Mouse (Mus musculus) limb, embryonic 11.5 days (tissue): ENCODE results near the gene Csrp2. TPM values are rescaled to one million over a fixed set of nuclear protein-coding genes. Genes with fewer than 3 reads are reported as not detected.

Source experiments
- ATAC-seq: fragments of 200-750 bp; cut with Nextera tagmentation; 2 replicates; pipeline ENCODE4 v1.8.0; 2017; ENCODE audit warnings: low read depth; ENCODE audit not compliant: insufficient number of reproducible peaks, low FRiP score, low TSS enrichment
- DNase-seq: peaks from one replicate; pipeline ENCODE4 v3.0.0-alpha.2; 2015; ENCODE audit warnings: low spot score
- H3K27ac ChIP-seq: fragments of 300-500 bp; sonication (generic); replicated peaks from 2 replicates; pipeline ENCODE4 v1.5.1; 2014; ENCODE audit warnings: low read depth, mild to moderate bottlenecking, low read length
- H3K27me3 ChIP-seq: fragments of 300-500 bp; sonication (generic); 2 replicates; pipeline ENCODE4 v1.6.1; 2014; ENCODE audit warnings: mild to moderate bottlenecking, low read length, mixed read lengths; ENCODE audit not compliant: control insufficient read depth, insufficient read depth
- H3K36me3 ChIP-seq: fragments of 300-500 bp; sonication (generic); 2 replicates; pipeline ENCODE4 v1.6.1; 2014; ENCODE audit warnings: mild to moderate bottlenecking, low read length, moderate library complexity, mixed read lengths; ENCODE audit not compliant: control insufficient read depth, insufficient read depth
- H3K4me1 ChIP-seq: fragments of 300-500 bp; sonication (generic); 2 replicates; pipeline ENCODE4 v1.6.1; 2014; ENCODE audit warnings: low read length, mixed read lengths; ENCODE audit not compliant: control insufficient read depth, insufficient read depth
- H3K4me2 ChIP-seq: fragments of 300-500 bp; sonication (generic); 2 replicates; pipeline ENCODE4 v1.6.1; 2014; ENCODE audit warnings: low read depth, mild to moderate bottlenecking, moderate library complexity; ENCODE audit not compliant: severe bottlenecking
- H3K4me3 ChIP-seq: fragments of 300-500 bp; sonication (generic); 2 replicates; pipeline ENCODE4 v1.5.1; 2014; ENCODE audit warnings: low read depth, low read length
- H3K9ac ChIP-seq: fragments of 300-500 bp; sonication (generic); 2 replicates; pipeline ENCODE4 v1.6.1; 2014; ENCODE audit warnings: mild to moderate bottlenecking, low read length
- H3K9me3 ChIP-seq: fragments of 300-500 bp; sonication (generic); 2 replicates; pipeline ENCODE4 v1.6.1; 2016; ENCODE audit warnings: low read length; ENCODE audit not compliant: control insufficient read depth
- WGBS: fragments of 180-500 bp; shearing (Covaris S2); extraction: QIAGEN DNeasy Blood & Tissue Kit; methylation state at CpG from one replicate; pipeline ENCODE4 v1.1.7; 2014; 5-methylcytosine and 5-hydroxymethylcytosine counted together
- polyA plus RNA-seq: library from polyadenylated mRNA; unstranded; fragments of >200 nt; fragmentation: Nextera tagmentation; extraction: Ambion mirVana; gene quantifications from 2 replicates; pipeline ENCODE4 v1.2.1, GENCODE M21; 2014

Csrp2 gene
- polyA plus RNA-seq, 1 experiment from 2014 or later, result 169 TPM

DNA sequence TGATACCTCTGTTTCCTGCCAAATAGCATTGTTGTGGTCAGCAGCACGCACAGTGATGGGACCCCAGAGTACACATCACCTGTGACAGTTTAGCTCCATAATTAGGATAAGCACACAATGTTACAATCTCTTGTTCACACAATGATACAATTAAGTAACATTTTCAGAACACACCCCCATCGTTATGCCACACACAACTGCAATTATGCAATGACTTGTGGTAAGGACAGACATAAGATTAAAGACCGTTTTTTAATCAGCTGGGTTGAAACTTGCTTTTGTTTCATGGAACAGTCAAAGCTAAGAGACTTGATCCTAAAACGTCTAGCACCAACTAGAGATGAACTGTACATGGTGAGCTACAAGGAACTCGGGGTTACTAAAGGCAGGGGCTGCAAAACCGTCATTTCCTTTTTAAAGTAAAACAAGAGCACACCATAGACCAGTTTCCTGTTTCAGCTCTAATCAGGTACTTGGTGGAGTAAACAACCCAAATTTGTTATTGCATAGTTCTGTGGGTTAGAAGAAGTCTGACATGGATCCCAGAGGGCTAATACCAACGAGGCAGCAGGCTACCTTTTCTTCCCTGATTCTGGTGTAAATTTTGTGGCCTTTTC lies 28.8 kb upstream of the Csrp2 start:
- H3K9ac ChIP-seq, result no peak overlapping the region
- no peak overlapping the region for H3K4me3 ChIP-seq
- no peaks in the 10 kb centered on the region for H3K9me3 ChIP-seq
- ATAC-seq (no peak), DNase-seq (no peak)
- WGBS, result 67% methylated on average over 7 of the region's 7 CpGs
- no peaks in the 10 kb centered on the region for H3K4me1 ChIP-seq
- no peaks in the 10 kb centered on the region for H3K27me3 ChIP-seq
- no peak overlapping the region for H3K4me2 ChIP-seq
- no peaks in the 10 kb centered on the region for H3K36me3 ChIP-seq
- H3K27ac ChIP-seq, result no peak overlapping the region

- WGBS, result 50% methylated on average over 13 of the region's 13 CpGs
- Histone ChIP-seq H3K4me3 (no peak overlapping the region), H3K36me3 (no peaks in the 10 kb centered on the region), H3K4me2 (no peak overlapping the region), H3K9ac (no peak overlapping the region), H3K27me3 (no peaks in the 10 kb centered on the region), H3K9me3 (no peaks in the 10 kb centered on the region), H3K4me1 (no peaks in the 10 kb centered on the region), H3K27ac (no peak overlapping the region)
- DNase-seq (no peak), ATAC-seq (no peak)
Measured at GRCm38 (mm10) chr10:110899744-110900501, 19.7 kb upstream of the Csrp2 start.

DNA sequence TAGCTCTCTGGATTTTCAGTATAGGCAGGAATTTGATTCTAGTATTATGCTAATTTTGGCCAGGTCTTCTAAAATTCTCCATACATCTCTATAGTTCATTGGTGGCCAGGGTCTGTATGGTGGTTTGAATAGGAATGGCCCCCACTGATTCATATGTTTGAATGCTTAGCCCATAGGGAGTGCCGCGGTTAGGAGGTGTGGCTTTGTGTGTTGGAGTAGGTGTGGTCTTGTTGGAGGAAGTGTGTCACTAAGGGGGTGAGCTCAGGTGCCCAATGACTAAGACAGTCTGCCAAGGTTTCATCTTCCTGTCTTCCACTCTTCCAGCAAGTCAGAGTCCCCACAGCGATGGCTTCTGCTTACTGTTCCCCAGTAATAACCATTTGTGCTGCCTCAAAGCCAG lies 15.7 kb upstream of the Csrp2 start:
- Histone ChIP-seq H3K4me1 (no peaks in the 10 kb centered on the region), H3K4me3 (no peak overlapping the region), H3K9ac (no peak overlapping the region), H3K9me3 (no peaks in the 10 kb centered on the region), H3K36me3 (no peaks in the 10 kb centered on the region), H3K27me3 (no peaks in the 10 kb centered on the region), H3K4me2 (no peak overlapping the region), H3K27ac (no peak overlapping the region)
- WGBS, result 97% methylated on average over 3 of the region's 3 CpGs
- ATAC-seq (no peak), DNase-seq (no peak)

- WGBS, result 69% methylated on average over 11 of the region's 11 CpGs
- no peak overlapping the region for H3K4me2 ChIP-seq
- ATAC-seq (no peak), DNase-seq (no peak)
- no peak overlapping the region for H3K27ac ChIP-seq
- no peaks in the 10 kb centered on the region for H3K27me3 ChIP-seq
- H3K9me3 ChIP-seq, result no peaks in the 10 kb centered on the region
- H3K9ac ChIP-seq, result no peak overlapping the region
- H3K4me3 ChIP-seq, result no peak overlapping the region
- no peaks in the 10 kb centered on the region for H3K36me3 ChIP-seq
- H3K4me1 ChIP-seq, result peaks cover 3% of the 10 kb centered on the region; the same call in 1 of the 2 replicates
Measured at GRCm38 (mm10) chr10:110916666-110917344, 2.8 kb upstream of the Csrp2 start.

DNA sequence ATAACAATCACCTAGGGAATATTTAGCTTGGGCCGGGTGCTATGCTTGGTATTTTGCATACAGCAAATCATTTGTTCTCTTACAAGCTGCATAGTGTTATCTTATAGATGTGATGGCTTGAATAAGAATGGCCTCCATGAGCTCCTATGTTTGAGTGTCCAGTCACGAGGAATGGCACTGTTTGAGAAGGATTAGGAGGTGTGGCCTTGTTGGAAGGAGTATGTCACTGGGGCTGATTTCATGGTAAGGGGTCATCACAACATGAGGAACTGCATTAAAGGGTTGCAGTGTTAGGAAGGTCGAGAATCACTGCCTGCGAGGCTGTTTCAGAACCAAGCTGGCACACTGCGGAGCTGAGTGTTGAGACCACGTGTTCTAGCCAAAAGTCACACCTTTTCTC lies 2.1 kb upstream of the Csrp2 start:
- H3K9ac ChIP-seq, result no peak overlapping the region
- no peak overlapping the region for H3K27ac ChIP-seq

GRCm38 (mm10) chr10:110918414-110919391 lies 886 bp upstream of the Csrp2 start:
- peak overlapping the region; percentile 66 for H3K4me2 ChIP-seq
- no peaks in the 10 kb centered on the region for H3K9me3 ChIP-seq
- H3K36me3 ChIP-seq, result no peaks in the 10 kb centered on the region
- H3K9ac ChIP-seq, result peak overlapping the region; percentile 91
- H3K27me3 ChIP-seq, result no peaks in the 10 kb centered on the region
- H3K4me3 ChIP-seq, result peak overlapping the region; percentile 64; the same call in 1 of the 2 replicates
- 0 out of 2 replicates have a peak, but pooled peaks have one; percentile 22 for ATAC-seq
- peaks cover 9% of the 10 kb centered on the region for H3K4me1 ChIP-seq
- WGBS, result 15% methylated on average over 26 of the region's 26 CpGs
- peak; percentile 63 for DNase-seq
- H3K27ac ChIP-seq, result peak overlapping the region; percentile 91

More for the DNA sequence above, 2.1 kb upstream of the Csrp2 start:
- ATAC-seq, result no peak
- DNase-seq, result no peak
- Histone ChIP-seq H3K4me3 (no peak overlapping the region), H3K9me3 (no peaks in the 10 kb centered on the region), H3K4me1 (peaks cover 9% of the 10 kb centered on the region), H3K27me3 (no peaks in the 10 kb centered on the region), H3K4me2 (no peak overlapping the region), H3K36me3 (no peaks in the 10 kb centered on the region)
- 98% methylated on average over 6 of the region's 6 CpGs for WGBS

DNA sequence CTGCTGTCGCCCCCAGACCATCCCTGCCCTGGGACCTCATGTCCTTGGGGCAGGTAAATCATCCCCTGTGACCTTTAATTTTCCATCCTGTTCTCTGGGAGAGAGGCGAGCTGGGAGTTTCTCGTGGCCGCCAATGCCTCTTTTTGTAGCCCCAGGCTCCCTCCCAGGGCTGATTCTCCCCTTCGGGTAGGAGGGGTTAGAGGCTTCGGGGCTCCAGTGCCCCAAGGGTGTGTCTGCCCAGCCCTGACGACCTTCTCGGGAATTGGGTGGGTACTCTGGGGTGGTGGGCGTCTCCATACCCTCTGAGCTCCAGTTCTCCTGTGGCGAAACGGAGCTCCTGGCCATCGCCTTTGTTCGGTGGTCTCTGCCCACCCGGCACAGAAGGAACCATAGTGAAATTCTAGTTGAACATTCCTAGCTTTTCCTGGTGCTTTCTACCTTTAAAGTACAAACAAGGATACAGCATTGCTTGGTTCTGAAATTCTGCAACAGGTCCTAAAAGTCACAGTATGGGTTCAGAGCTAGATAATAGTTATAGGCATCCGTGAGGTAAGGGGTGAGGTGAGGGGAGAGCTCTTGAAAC lies 870 bp downstream of the Csrp2 start:
- Histone ChIP-seq H3K36me3 (no peaks in the 10 kb centered on the region), H3K4me2 (peak overlapping the region; percentile 66), H3K4me1 (peaks cover 9% of the 10 kb centered on the region), H3K27ac (peak overlapping the region; percentile 91; the same call in 1 of the 2 replicates), H3K27me3 (no peaks in the 10 kb centered on the region), H3K4me3 (peak overlapping the region; percentile 64), H3K9ac (peak overlapping the region; percentile 91), H3K9me3 (no peaks in the 10 kb centered on the region)
- WGBS, result under 1% methylated on average over 15 of the region's 15 CpGs
- no peak for DNase-seq
- peak; percentile 53 for ATAC-seq
